Mouse (Mus musculus): ENCODE results near the gene Rhod. TPM values are rescaled to one million over a fixed set of nuclear protein-coding genes. Genes with fewer than 3 reads are reported as not detected.
"Not testable (repeated sequence)": the region's sequence is repeated elsewhere in the genome, so short reads cannot be mapped to it uniquely, and the experiment has no call there.

Rhod gene
- total and polyA plus RNA-seq, 3 experiments = 5.3 to 8.5 (median 5.5) TPM

DNA sequence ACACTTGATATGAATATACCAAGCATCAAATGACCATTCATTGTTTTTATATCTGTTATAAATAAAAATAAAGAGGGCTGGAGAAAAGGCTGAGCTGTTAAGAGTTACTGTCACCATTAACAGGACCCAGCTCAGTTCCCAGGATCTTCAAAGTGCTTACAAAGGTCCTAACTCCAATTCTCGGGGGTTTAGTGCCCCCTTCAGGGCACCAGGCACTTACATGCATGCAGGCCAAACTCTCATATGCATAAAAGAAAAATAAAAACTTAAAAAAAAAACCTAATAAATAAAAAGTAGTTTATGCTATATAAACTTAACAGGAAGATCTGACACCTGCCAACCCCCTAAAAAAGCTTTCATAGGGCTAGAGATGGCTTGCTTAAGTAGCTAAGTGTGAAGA lies 54.9 kb downstream of the Rhod start:
- Histone ChIP-seq H3K4me3 (no peak overlapping the region), H3K27me3 (ENCODE audit: control insufficient read depth, insufficient read depth, low read length) (no peaks in the 10 kb centered on the region), H3K27ac (no peak overlapping the region), H3K36me3 (ENCODE audit: control insufficient read depth, insufficient read depth, low read length) (peaks cover 15% of the 10 kb centered on the region), H3K4me1 (ENCODE audit: control insufficient read depth, insufficient read depth, low read length) (no peaks in the 10 kb centered on the region; the same call in none of the 2 replicates), H3K9ac (ENCODE audit: low read depth, low read length) (no peak overlapping the region), H3K79me2 (replicated peaks; ENCODE audit: control insufficient read depth, insufficient read depth, low read length) (peaks cover 2% of the 10 kb centered on the region)
- intact Hi-C loops (cut with DNase I) = no loop called here
- no peak for DNase-seq
- no peak for TF ChIP-seq EP300 (IDR thresholded peaks at IDR 0.05; ENCODE audit: insufficient read depth, low read depth, low read length)
- peak; percentile 48 for TF ChIP-seq CTCF (IDR thresholded peaks at IDR 0.05)
- WGBS = 39% methylated on average over 1 of the region's 1 CpGs

DNA sequence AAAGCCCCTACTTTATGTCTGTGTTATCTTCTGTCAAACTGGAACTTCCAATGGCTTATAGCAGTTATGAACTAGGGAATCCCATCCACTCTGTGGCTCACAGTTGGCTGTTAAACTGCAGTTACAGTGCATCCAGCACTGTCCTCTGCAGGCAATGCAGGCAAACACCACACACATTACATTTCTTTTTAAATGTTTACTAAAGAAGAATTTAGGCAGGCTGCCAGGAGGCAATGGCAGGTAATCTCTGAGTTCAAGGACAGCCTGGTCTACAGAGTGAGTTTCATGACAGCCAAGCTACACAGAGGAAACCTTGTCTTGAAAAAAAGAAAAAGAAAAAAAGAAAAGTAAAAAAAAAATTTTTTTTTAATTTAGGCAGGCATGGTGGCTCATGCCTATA lies 55.9 kb downstream of the Rhod start:
- no peak for TF ChIP-seq CTCF (IDR thresholded peaks at IDR 0.05)
- TF ChIP-seq EP300 (IDR thresholded peaks at IDR 0.05; ENCODE audit: insufficient read depth, low read depth, low read length) = no peak
- Histone ChIP-seq H3K36me3 (ENCODE audit: control insufficient read depth, insufficient read depth, low read length) (peaks cover 12% of the 10 kb centered on the region), H3K4me1 (ENCODE audit: control insufficient read depth, insufficient read depth, low read length) (no peaks in the 10 kb centered on the region; the same call in none of the 2 replicates), H3K27ac (no peak overlapping the region), H3K9ac (ENCODE audit: low read depth, low read length) (no peak overlapping the region), H3K4me3 (no peak overlapping the region), H3K79me2 (replicated peaks; ENCODE audit: control insufficient read depth, insufficient read depth, low read length) (peaks cover 2% of the 10 kb centered on the region), H3K27me3 (ENCODE audit: control insufficient read depth, insufficient read depth, low read length) (no peaks in the 10 kb centered on the region)
- no peak for DNase-seq
- intact Hi-C loops (cut with DNase I) = no loop called here

GRCm38 (mm10) chr19:4382303-4382702 lies 56.9 kb downstream of the Rhod start:
- H3K36me3 ChIP-seq (ENCODE audit: control insufficient read depth, insufficient read depth, low read length); H3K9ac ChIP-seq (ENCODE audit: low read depth, low read length); intact Hi-C loops (cut with DNase I); DNase-seq; H3K4me1 ChIP-seq (ENCODE audit: control insufficient read depth, insufficient read depth, low read length); H3K27ac ChIP-seq; H3K79me2 ChIP-seq (replicated peaks; ENCODE audit: control insufficient read depth, insufficient read depth, low read length); H3K27me3 ChIP-seq (ENCODE audit: control insufficient read depth, insufficient read depth, low read length); H3K4me3 ChIP-seq: not testable (repeated sequence)
- peak; percentile 40 for TF ChIP-seq CTCF (IDR thresholded peaks at IDR 0.05)
- 86% methylated on average over 1 of the region's 1 CpGs for WGBS

Other genes starting within 250 kb of the Rhod start
- gene Tbc1d10c, start 248.1 kb downstream of the Rhod start, total RNA-seq (2021) = 10 to 100 TPM; 12.4 to 14.4 TPM
- 13.7 and 15.8 TPM in 2 replicates for gene Tbc1d10c, start 248.1 kb downstream of the Rhod start, polyA plus RNA-seq (2012; rRNA removed)
- gene Ppp1ca, start 247.4 kb downstream of the Rhod start, total RNA-seq (2021) = 100 to 1,000 TPM; 272 to 313 TPM
- gene Ppp1ca, start 247.4 kb downstream of the Rhod start, polyA plus RNA-seq (2012; rRNA removed) = 406 and 497 TPM in 2 replicates
- 1 to 10 TPM; 4.1 to 4.4 TPM for gene Rad9a, start 237.8 kb downstream of the Rhod start, total RNA-seq (2021)
- gene Rad9a, start 237.8 kb downstream of the Rhod start, polyA plus RNA-seq (2012; rRNA removed) = 13.5 and 13.9 TPM in 2 replicates
- 1 to 10 TPM in 1 of 2 experiments, under 1 TPM in 1; 0.55 to 1.0 TPM for gene Clcf1, start 225.2 kb downstream of the Rhod start, total RNA-seq (2021)
- 2.8 and 5.4 TPM in 2 replicates for gene Clcf1, start 225.2 kb downstream of the Rhod start, polyA plus RNA-seq (2012; rRNA removed)
- not detected for gene AC109138.7, start 225.1 kb downstream of the Rhod start, total RNA-seq (2021)
- 15.3 TPM in 1 of 2 replicates, not detected in the other for gene AC109138.7, start 225.1 kb downstream of the Rhod start, polyA plus RNA-seq (2012; rRNA removed)
- gene Pold4, start 207.5 kb downstream of the Rhod start, total RNA-seq (2021) = 10 to 100 TPM in 1 of 2 experiments, 1 to 10 TPM in 1; 9.2 to 12.0 TPM
- gene Pold4, start 207.5 kb downstream of the Rhod start, polyA plus RNA-seq (2012; rRNA removed) = 36.9 and 48.1 TPM in 2 replicates
- 1 to 10 TPM; 6.7 to 7.3 TPM for gene Ssh3, start 170.3 kb downstream of the Rhod start, total RNA-seq (2021)
- gene Ssh3, start 170.3 kb downstream of the Rhod start, polyA plus RNA-seq (2012; rRNA removed) = 13.7 and 15.9 TPM in 2 replicates
- under 1 TPM; 0.34 to 0.60 TPM for gene Ankrd13d, start 156.3 kb downstream of the Rhod start, total RNA-seq (2021)
- gene Ankrd13d, start 156.3 kb downstream of the Rhod start, polyA plus RNA-seq (2012; rRNA removed) = 1.4 and 1.5 TPM in 2 replicates
- 10 to 100 TPM; 56.0 to 59.0 TPM for gene Grk2, start 133.2 kb downstream of the Rhod start, total RNA-seq (2021)
- 53.6 and 61.3 TPM in 2 replicates for gene Grk2, start 133.2 kb downstream of the Rhod start, polyA plus RNA-seq (2012; rRNA removed)
- gene Kdm2a, start 41.1 kb downstream of the Rhod start, total RNA-seq (2021) = 10 to 100 TPM; 36.4 to 38.6 TPM
- 49.7 and 82.9 TPM in 2 replicates for gene Kdm2a, start 41.1 kb downstream of the Rhod start, polyA plus RNA-seq (2012; rRNA removed)
- 10 to 100 TPM in 1 of 2 experiments, 1 to 10 TPM in 1; 6.9 to 13.2 TPM for gene Syt12, start 38.0 kb upstream of the Rhod start, total RNA-seq (2021)
- 1.8 and 3.2 TPM in 2 replicates for gene Syt12, start 38.0 kb upstream of the Rhod start, polyA plus RNA-seq (2012; rRNA removed)
- not detected for gene 2010003K11Rik, start 59.2 kb upstream of the Rhod start, total RNA-seq (2021)
- gene 2010003K11Rik, start 59.2 kb upstream of the Rhod start, polyA plus RNA-seq (2012; rRNA removed) = 0.29 and 0.70 TPM in 2 replicates
- gene Pcx, start 71.0 kb upstream of the Rhod start, total RNA-seq (2021) = 10 to 100 TPM; 44.8 to 52.5 TPM
- gene Pcx, start 71.0 kb upstream of the Rhod start, polyA plus RNA-seq (2012; rRNA removed) = 25.1 and 39.0 TPM in 2 replicates
- 1 to 10 TPM; 7.7 to 9.4 TPM for gene Lrfn4, start 176.2 kb upstream of the Rhod start, total RNA-seq (2021)
- 12.4 and 15.3 TPM in 2 replicates for gene Lrfn4, start 176.2 kb upstream of the Rhod start, polyA plus RNA-seq (2012; rRNA removed)
- gene Rce1, start 186.2 kb upstream of the Rhod start, total RNA-seq (2021) = 1 to 10 TPM; 7.1 to 8.7 TPM
- 35.7 and 37.3 TPM in 2 replicates for gene Rce1, start 186.2 kb upstream of the Rhod start, polyA plus RNA-seq (2012; rRNA removed)